Mouse (Mus musculus): ENCODE results near the gene Fam136a.

Gene Fam136a

GRCm38 (mm10) chr6:86397257-86397980, 32.0 kb downstream of the Fam136a start:
- DNase-seq (ENCODE audit: low spot score): no peak

- no peak for DNase-seq (ENCODE audit: low spot score)
Observed at GRCm38 (mm10) chr6:86398986-86399385, 33.5 kb downstream of the Fam136a start.

- no peak for DNase-seq (ENCODE audit: low spot score)
Observed at GRCm38 (mm10) chr6:86399995-86400394, 34.5 kb downstream of the Fam136a start.

- peak; percentile 58 for DNase-seq (ENCODE audit: low spot score)
Observed at GRCm38 (mm10) chr6:86400972-86401371, 35.5 kb downstream of the Fam136a start.

- DNase-seq (ENCODE audit: low spot score): no peak
Observed at GRCm38 (mm10) chr6:86402681-86403607, 37.5 kb downstream of the Fam136a start.

GRCm38 (mm10) chr6:86403728-86404099, 38.3 kb downstream of the Fam136a start:
- peak; percentile 79 for DNase-seq (ENCODE audit: low spot score)

GRCm38 (mm10) chr6:86404100-86404861, 38.8 kb downstream of the Fam136a start, which contains the start of gene Tia1:
TSS of gene Tia1 (plus strand) at chr6:86404219.
- peak; percentile 89 for DNase-seq (ENCODE audit: low spot score)

GRCm38 (mm10) chr6:86404996-86405395, 39.5 kb downstream of the Fam136a start:
- DNase-seq (ENCODE audit: low spot score): no peak

- no peak for DNase-seq (ENCODE audit: low spot score)
Observed at GRCm38 (mm10) chr6:86406306-86406705, 40.9 kb downstream of the Fam136a start.

GRCm38 (mm10) chr6:86418711-86419110, 53.3 kb downstream of the Fam136a start:
- DNase-seq (ENCODE audit: low spot score): no peak

GRCm38 (mm10) chr6:86419239-86419638, 53.8 kb downstream of the Fam136a start:
- DNase-seq (ENCODE audit: low spot score): no peak
